Mouse (Mus musculus) lung, postnatal 0 days (tissue): ENCODE results near the gene Vmn1r230. TPM values are rescaled to one million over a fixed set of nuclear protein-coding genes. Genes with fewer than 3 reads are reported as not detected.

Experiments used
- ATAC-seq: fragments of 200-750 bp; cut with Nextera tagmentation; 2 replicates; pipeline ENCODE4 v1.8.0; 2017; ENCODE audit warnings: moderate library complexity
- DNase-seq: peaks from one replicate; pipeline ENCODE4 v3.0.0-alpha.2; 2016; ENCODE audit warnings: low spot score
- H3K27ac ChIP-seq: fragments of 300-500 bp; sonication (generic); 2 replicates; pipeline ENCODE4 v1.5.1; 2014; ENCODE audit warnings: antibody characterized with exemption, mild to moderate bottlenecking, low read length, mixed read lengths
- H3K27me3 ChIP-seq: fragments of 300-500 bp; sonication (generic); replicated peaks from 2 replicates; pipeline ENCODE4 v1.6.1; 2014; ENCODE audit warnings: low read length, mixed read lengths; ENCODE audit not compliant: insufficient read depth
- H3K36me3 ChIP-seq: fragments of 300-500 bp; sonication (generic); 2 replicates; pipeline ENCODE4 v1.6.1; 2014; ENCODE audit warnings: low read length, mixed read lengths; ENCODE audit not compliant: insufficient read depth
- H3K4me1 ChIP-seq: fragments of 300-500 bp; sonication (generic); 2 replicates; pipeline ENCODE4 v1.6.1; 2014; ENCODE audit warnings: antibody characterized with exemption, low read depth, low read length, mixed read lengths; ENCODE audit not compliant: insufficient read depth
- H3K4me2 ChIP-seq: fragments of 300-500 bp; sonication (generic); replicated peaks from 2 replicates; pipeline ENCODE4 v1.6.1; 2014; ENCODE audit warnings: low read depth, mild to moderate bottlenecking, low read length, moderate library complexity, mixed read lengths
- H3K4me3 ChIP-seq: fragments of 300-500 bp; sonication (generic); 2 replicates; pipeline ENCODE4 v1.5.1; 2014; ENCODE audit warnings: low read depth, low read length
- H3K9ac ChIP-seq: fragments of 300-500 bp; sonication (generic); replicated peaks from 2 replicates; pipeline ENCODE4 v1.6.1; 2014; ENCODE audit warnings: low read depth, mild to moderate bottlenecking
- H3K9me3 ChIP-seq: fragments of 300-500 bp; sonication (generic); 2 replicates; pipeline ENCODE4 v1.6.1; 2016; ENCODE audit warnings: low read length, mixed read lengths
- CTCF ChIP-seq: IDR thresholded peaks from 2 replicates; pipeline ENCODE4 v1.5.1; 2016; ENCODE audit warnings: antibody characterized with exemption, mild to moderate bottlenecking
- EP300 ChIP-seq: IDR thresholded peaks from 2 replicates; pipeline ENCODE4 v1.6.1; 2016; ENCODE audit warnings: antibody characterized with exemption, mild to moderate bottlenecking, control low read depth
- WGBS: fragments of 180-500 bp; shearing (Covaris S2); extraction: QIAGEN DNeasy Blood & Tissue Kit; methylation state at CpG from one replicate; pipeline ENCODE4 v1.1.7; 2014; 5-methylcytosine and 5-hydroxymethylcytosine counted together
- polyA plus RNA-seq: library from polyadenylated mRNA; unstranded; fragments of >200 nt; fragmentation: Nextera tagmentation; extraction: Ambion mirVana; gene quantifications from 2 replicates; pipeline ENCODE4 v1.2.1, GENCODE M21; 2015

Vmn1r230 gene
- polyA plus RNA-seq: not detected in 2 replicates

DNA sequence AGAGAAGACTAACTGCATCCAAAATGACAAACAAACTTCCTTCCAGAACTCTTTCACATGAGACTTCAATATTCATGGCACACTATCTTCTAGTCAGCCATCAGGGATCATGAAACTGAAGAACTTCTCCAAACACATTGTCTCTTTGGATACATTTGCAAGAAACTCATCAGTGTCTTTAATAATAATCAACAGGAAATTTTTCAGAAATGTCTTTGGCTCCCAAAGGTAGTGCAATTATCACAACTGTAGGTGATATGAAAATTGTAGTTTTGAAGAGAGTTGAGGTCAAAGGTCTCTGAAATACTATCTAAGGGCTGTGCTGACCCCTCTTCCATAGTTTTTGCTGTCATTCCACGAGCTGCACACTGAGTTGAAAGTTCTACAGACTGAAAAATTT is at the start of gene Vmn1r230:
Gene Vmn1r230, plus strand, starts transcription at position 301 of the 400 bp plus-strand sequence.
- TF ChIP-seq EP300 (no peak), CTCF (no peak)
- DNase-seq (no peak), ATAC-seq (no peak)
- Histone ChIP-seq H3K27ac (no peak within 1 kb of the TSS), H3K36me3 (no peaks in the 10 kb centered on the region), H3K27me3 (no peaks in the 10 kb centered on the region), H3K4me1 (no peaks in the 10 kb centered on the region), H3K9me3 (no peaks in the 10 kb centered on the region), H3K9ac (no peak within 1 kb of the TSS), H3K4me3 (no peak within 1 kb of the TSS), H3K4me2 (no peak within 1 kb of the TSS)
- WGBS: 10% methylated on average over 1 of the region's 1 CpGs

DNA sequence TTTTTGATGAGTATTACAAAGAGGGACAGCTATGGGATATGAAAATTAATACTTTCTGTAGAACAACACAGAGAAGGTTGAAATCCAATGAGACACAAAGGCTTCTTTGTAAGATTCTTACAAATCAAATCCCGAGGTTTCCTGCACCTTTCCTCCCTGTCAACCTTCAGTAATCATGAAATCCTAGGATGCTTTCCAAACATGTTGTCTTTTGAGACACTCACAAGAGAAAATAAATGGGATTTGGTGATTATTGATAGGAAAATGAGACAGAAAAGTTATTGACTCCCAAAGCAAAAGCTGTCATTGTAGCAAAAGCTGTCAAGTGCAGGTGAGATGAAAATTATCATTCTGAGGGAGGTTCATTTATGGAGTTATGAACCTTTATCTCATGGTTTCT is 29.0 kb upstream of the Vmn1r230 start, which contains the start of gene Vmn1r229:
Gene Vmn1r229, plus strand, starts transcription at position 301 of the 400 bp plus-strand sequence.
- 41% methylated on average over 1 of the region's 1 CpGs for WGBS
- Histone ChIP-seq H3K27me3 (no peaks in the 10 kb centered on the region), H3K4me3 (no peak within 1 kb of the TSS), H3K27ac (no peak within 1 kb of the TSS), H3K4me2 (no peak within 1 kb of the TSS), H3K9me3 (no peaks in the 10 kb centered on the region; the same call in 1 of the 2 replicates), H3K9ac (no peak within 1 kb of the TSS), H3K36me3 (no peaks in the 10 kb centered on the region), H3K4me1 (no peaks in the 10 kb centered on the region)
- DNase-seq (no peak), ATAC-seq (no peak)
- TF ChIP-seq CTCF (no peak), EP300 (no peak)

Other genes with a start within 250 kb of the Vmn1r230 start
- not detected in 2 replicates for gene Vmn2r110, start 244.0 kb upstream of the Vmn1r230 start, polyA plus RNA-seq
- gene Fpr-rs3, start 215.6 kb upstream of the Vmn1r230 start, polyA plus RNA-seq: not detected in 2 replicates
- gene Vmn1r226, start 157.6 kb upstream of the Vmn1r230 start, polyA plus RNA-seq: not detected in 2 replicates
- gene Vmn1r227, start 110.6 kb upstream of the Vmn1r230 start, polyA plus RNA-seq: not detected in 2 replicates
- not detected in 2 replicates for gene Vmn1r228, start 54.3 kb upstream of the Vmn1r230 start, polyA plus RNA-seq
- not detected in 2 replicates for gene Vmn1r229, start 28.9 kb upstream of the Vmn1r230 start, polyA plus RNA-seq
- not detected in 2 replicates for gene Vmn1r231, start 64.6 kb downstream of the Vmn1r230 start, polyA plus RNA-seq
- gene Vmn1r232, start 79.3 kb downstream of the Vmn1r230 start, polyA plus RNA-seq: not detected in 2 replicates
- gene Ppp2r1a, start 104.9 kb downstream of the Vmn1r230 start, polyA plus RNA-seq: 208 and 221 TPM in 2 replicates
- not detected in 2 replicates for gene Vmn1r233, start 156.0 kb downstream of the Vmn1r230 start, polyA plus RNA-seq
- gene Zfp160, start 168.5 kb downstream of the Vmn1r230 start, polyA plus RNA-seq: 7.7 and 8.8 TPM in 2 replicates